26 mouse cellular contexts compared by ENCODE assay signal in genomic region chr14:45307630-45308328, GRCm38 (mm10). TPM values are rescaled to one million over a fixed set of nuclear protein-coding genes. Genes with fewer than 3 reads are reported as not detected.
DNase-seq lines count a peak whose midpoint lies in the region; ATAC-seq lines count a peak whose summit lies in the region.
"Had no signal": no experiment of that assay in that cellular context is flagged by ENCODE, and none has a peak within 500 bp of the region (broad histone marks: within the 10 kb centered on the region; RNA-seq: fewer than 3 reads in every experiment).

No protein-coding gene starts in this region.

- H3K36me3 ChIP-seq in midbrain, embryonic 15.5 days (replicated peaks), result peaks cover 3% of the 10 kb centered on the region
- H3K36me3 ChIP-seq in hindbrain, embryonic 16.5 days (ENCODE audit: control insufficient read depth, insufficient read depth, low read length), result peaks cover 7% of the 10 kb centered on the region; the same call in 1 of the 2 replicates

- intact Hi-C loops in heart, postnatal 14 days (cut with DNase I), result no loop called here

- no peak overlapping the region for H3K4me3 ChIP-seq in midbrain, embryonic 15.5 days
- no peak overlapping the region for H3K4me3 ChIP-seq in hindbrain, embryonic 16.5 days (ENCODE audit: low read length)
- H3K4me3 ChIP-seq: embryonic facial prominence, embryonic 13.5 days; heart, embryonic 10.5 days; hindbrain, embryonic 13.5 days; layer of hippocampus, adult 2 months; lung, embryonic 15.5 days; myocyte had no signal

- no peaks in the 10 kb centered on the region for H3K9me3 ChIP-seq in midbrain, embryonic 15.5 days
- H3K9me3 ChIP-seq in hindbrain, embryonic 16.5 days (ENCODE audit: control insufficient read depth, low read length), result no peaks in the 10 kb centered on the region
- H3K9me3 ChIP-seq: embryonic facial prominence, embryonic 13.5 days; heart, embryonic 10.5 days; hindbrain, embryonic 13.5 days; lung, embryonic 15.5 days had no signal

- no peak overlapping the region for H3K9ac ChIP-seq in midbrain, embryonic 15.5 days
- H3K9ac ChIP-seq in hindbrain, embryonic 16.5 days (ENCODE audit: low read depth, low read length), result no peak overlapping the region
- H3K9ac ChIP-seq: embryonic facial prominence, embryonic 13.5 days; hindbrain, embryonic 13.5 days; lung, embryonic 15.5 days had no signal

- peak; percentile 83 for ATAC-seq in common myeloid progenitor, adult 5-6 weeks (replicated peaks; ENCODE audit: low read depth, poor library complexity, severe bottlenecking)
- ATAC-seq in megakaryocyte, adult 5-6 weeks (ENCODE audit: poor library complexity, severe bottlenecking), result peak; percentile 82
- ATAC-seq in midbrain, embryonic 15.5 days (replicated peaks), result no peak
- no peak for ATAC-seq in hindbrain, embryonic 16.5 days
- ATAC-seq: CD4-positive, CD25-positive, alpha-beta regulatory T cell, adult 4 months; forebrain, embryonic 16.5 days had no signal

- 94% methylated on average over 8 of the region's 8 CpGs for WGBS in midbrain, embryonic 15.5 days
- 94% methylated on average over 8 of the region's 8 CpGs for WGBS in hindbrain, embryonic 16.5 days

- H3K4me1 ChIP-seq in midbrain, embryonic 15.5 days, result no peaks in the 10 kb centered on the region
- H3K4me1 ChIP-seq in hindbrain, embryonic 16.5 days (ENCODE audit: control insufficient read depth, insufficient read depth, low read depth, low read length), result no peaks in the 10 kb centered on the region
- H3K4me1 ChIP-seq: embryonic facial prominence, embryonic 13.5 days; hindbrain, embryonic 13.5 days; lung, embryonic 15.5 days had no signal

- H3K27me3 ChIP-seq in midbrain, embryonic 15.5 days (replicated peaks), result no peaks in the 10 kb centered on the region
- H3K27me3 ChIP-seq in hindbrain, embryonic 16.5 days (replicated peaks; ENCODE audit: control insufficient read depth, insufficient read depth, low read length), result no peaks in the 10 kb centered on the region
- H3K27me3 ChIP-seq: embryonic facial prominence, embryonic 13.5 days; hindbrain, embryonic 13.5 days; lung, embryonic 15.5 days had no signal

- H3K27ac ChIP-seq in midbrain, embryonic 15.5 days, result no peak overlapping the region
- no peak overlapping the region for H3K27ac ChIP-seq in hindbrain, embryonic 16.5 days (ENCODE audit: low read depth, low read length)
- H3K27ac ChIP-seq: embryonic facial prominence, embryonic 13.5 days; heart, embryonic 10.5 days; hindbrain, embryonic 13.5 days; layer of hippocampus, adult 2 months; lung, embryonic 15.5 days had no signal

- no peak overlapping the region for H3K4me2 ChIP-seq in midbrain, embryonic 15.5 days
- no peak overlapping the region for H3K4me2 ChIP-seq in hindbrain, embryonic 16.5 days (ENCODE audit: low read length)
- H3K4me2 ChIP-seq: embryonic facial prominence, embryonic 13.5 days; hindbrain, embryonic 13.5 days; lung, embryonic 15.5 days had no signal

- peak; percentile 87 for DNase-seq in heart, adult 11 months
- no peak for DNase-seq in heart, postnatal 14 days
- peak; percentile 25 for DNase-seq in ES-CJ7 (ENCODE audit: low read depth, low spot score)
- DNase-seq in thymus, postnatal 14 days, result no peak
- DNase-seq: adrenal gland, adult 2 months; cerebellum, adult 9-11 months; gastrocnemius, postnatal 25 days; heart, postnatal 10 days; kidney, adult 2 months; kidney, postnatal 14 days; layer of hippocampus, postnatal 36 days; midbrain, embryonic 14.5 days; spleen, adult 18-20 months; thymus, adult 2 months had no signal

RNA-seq across cellular contexts. Expression of gene Ero1l, which starts 10.8 kb away (rescaled TPM):
- total RNA-seq in heart, postnatal 14 days (2021), result 10 to 100 TPM; 23.2 to 24.7 TPM
- 48.1 and 55.0 TPM in 2 replicates for total RNA-seq in common myeloid progenitor, adult 5-6 weeks (2017)
- 72.1 and 75.6 TPM in 2 replicates for total RNA-seq in megakaryocyte, adult 5-6 weeks (2015)
- total RNA-seq in megakaryocyte, adult 5-6 weeks (2017), result 43.2 and 80.7 TPM in 2 replicates
- polyA plus RNA-seq in midbrain, embryonic 15.5 days (2015; fragmentation: Nextera tagmentation; extraction: Ambion mirVana), result 22.1 and 27.1 TPM in 2 replicates
- polyA plus RNA-seq in hindbrain, embryonic 16.5 days (2015; fragmentation: Nextera tagmentation; extraction: Ambion mirVana), result 21.5 and 24.8 TPM in 2 replicates

RNA-seq across cellular contexts. Expression of gene Psmc6, which starts 21.8 kb away (rescaled TPM):
- total RNA-seq in heart, postnatal 14 days (2021), result 100 to 1,000 TPM in 1 of 2 experiments, 10 to 100 TPM in 1; 98.5 to 103 TPM
- total RNA-seq in common myeloid progenitor, adult 5-6 weeks (2017), result 222 and 266 TPM in 2 replicates
- total RNA-seq in megakaryocyte, adult 5-6 weeks (2015), result 120 and 126 TPM in 2 replicates
- total RNA-seq in megakaryocyte, adult 5-6 weeks (2017), result 140 and 144 TPM in 2 replicates
- polyA plus RNA-seq in midbrain, embryonic 15.5 days (2015; fragmentation: Nextera tagmentation; extraction: Ambion mirVana), result 140 and 147 TPM in 2 replicates
- polyA plus RNA-seq in hindbrain, embryonic 16.5 days (2015; fragmentation: Nextera tagmentation; extraction: Ambion mirVana), result 143 and 148 TPM in 2 replicates

RNA-seq across cellular contexts. Expression of gene Styx, which starts 43.1 kb away (rescaled TPM):
- 10 to 100 TPM; 32.1 to 34.9 TPM for total RNA-seq in heart, postnatal 14 days (2021)
- total RNA-seq in common myeloid progenitor, adult 5-6 weeks (2017), result 19.3 and 26.5 TPM in 2 replicates
- 22.0 and 23.7 TPM in 2 replicates for total RNA-seq in megakaryocyte, adult 5-6 weeks (2015)
- total RNA-seq in megakaryocyte, adult 5-6 weeks (2017), result 13.1 and 14.1 TPM in 2 replicates
- polyA plus RNA-seq in midbrain, embryonic 15.5 days (2015; fragmentation: Nextera tagmentation; extraction: Ambion mirVana), result 63.4 and 63.8 TPM in 2 replicates
- polyA plus RNA-seq in hindbrain, embryonic 16.5 days (2015; fragmentation: Nextera tagmentation; extraction: Ambion mirVana), result 50.6 and 64.1 TPM in 2 replicates

Comparison
In these comparisons a context has a peak if more than half of its experiments do, and no peak if none do; other contexts are left out.
1. DNase-seq: peak in heart, adult 11 months (single experiment) and ES-CJ7 (single experiment); none in heart, postnatal 14 days (0 of 2) and thymus, postnatal 14 days (single experiment).
2. ATAC-seq: peak in common myeloid progenitor, adult 5-6 weeks (single experiment) and megakaryocyte, adult 5-6 weeks (single experiment); none in midbrain, embryonic 15.5 days (single experiment) and hindbrain, embryonic 16.5 days (single experiment).